Mouse (Mus musculus) E14TG2a.4 (cell line): ENCODE measurements around the gene Poldip2.

ENCODE experiments used
- CTCF ChIP-seq: conservative IDR thresholded peaks from 2 replicates; pipeline ENCODE4 v1.5.1; 2014; ENCODE audit warnings: low read length
- NANOG ChIP-seq: IDR thresholded peaks from 2 replicates; pipeline ENCODE4 v1.6.1; 2014; ENCODE audit warnings: borderline replicate concordance, low read length, mixed read lengths

- TF ChIP-seq CTCF (no peak), NANOG (no peak)
Observed at GRCm38 (mm10) chr11:78505430-78505829, 6.6 kb upstream of the Poldip2 start.
